Mouse (Mus musculus) stomach, embryonic 14.5 days (tissue): ENCODE results near the gene Btnl2. TPM values are rescaled to one million over a fixed set of nuclear protein-coding genes. Genes with fewer than 3 reads are reported as not detected.
A peak's percentile ranks its signal among the peaks of the same experiment; 100 is the strongest.

ENCODE experiments used
- ATAC-seq: fragments of 200-750 bp; cut with Nextera tagmentation; 2 replicates; pipeline ENCODE4 v1.8.0; 2017; ENCODE audit warnings: low read depth, moderate TSS enrichment; ENCODE audit not compliant: insufficient number of reproducible peaks, insufficient read depth, low FRiP score
- H3K27ac ChIP-seq: fragments of 300-500 bp; sonication (generic); 2 replicates; pipeline ENCODE4 v1.5.1; 2014; ENCODE audit warnings: mild to moderate bottlenecking, low read length, moderate library complexity, mixed read lengths
- H3K27me3 ChIP-seq: fragments of 300-500 bp; sonication (generic); 2 replicates; pipeline ENCODE4 v1.6.1; 2014; ENCODE audit warnings: low read length, control low read depth, mixed read lengths; ENCODE audit not compliant: control insufficient read depth, insufficient read depth
- H3K36me3 ChIP-seq: fragments of 300-500 bp; sonication (generic); 2 replicates; pipeline ENCODE4 v1.6.1; 2014; ENCODE audit warnings: mild to moderate bottlenecking, control low read depth, low read length, moderate library complexity, mixed read lengths; ENCODE audit not compliant: control insufficient read depth, insufficient read depth
- H3K4me1 ChIP-seq: fragments of 300-500 bp; sonication (generic); 2 replicates; pipeline ENCODE4 v1.6.1; 2014; ENCODE audit warnings: low read length, control low read depth, mixed read lengths; ENCODE audit not compliant: control insufficient read depth, insufficient read depth
- H3K4me2 ChIP-seq: fragments of 300-500 bp; sonication (generic); replicated peaks from 2 replicates; pipeline ENCODE4 v1.6.1; 2014; ENCODE audit warnings: low read depth, low read length, control low read depth
- H3K4me3 ChIP-seq: fragments of 300-500 bp; sonication (generic); 2 replicates; pipeline ENCODE4 v1.5.1; 2014; ENCODE audit warnings: low read depth, low read length, control low read depth
- H3K9ac ChIP-seq: fragments of 300-500 bp; sonication (generic); replicated peaks from 2 replicates; pipeline ENCODE4 v1.6.1; 2014; ENCODE audit warnings: low read depth, mild to moderate bottlenecking, control low read depth, low read length, moderate library complexity, mixed read lengths
- H3K9me3 ChIP-seq: fragments of 300-500 bp; sonication (generic); 2 replicates; pipeline ENCODE4 v1.6.1; 2016; ENCODE audit warnings: low read depth, low read length, control low read depth; ENCODE audit not compliant: control insufficient read depth
- WGBS: fragments of 180-500 bp; shearing (Covaris S2); extraction: QIAGEN DNeasy Blood & Tissue Kit; methylation state at CpG from one replicate; pipeline ENCODE4 v1.1.7; 2014; 5-methylcytosine and 5-hydroxymethylcytosine counted together
- polyA plus RNA-seq: library from polyadenylated mRNA; unstranded; fragments of >200 nt; fragmentation: Nextera tagmentation; extraction: Ambion mirVana; gene quantifications from 2 replicates; pipeline ENCODE4 v1.2.1, GENCODE M21; 2014

The Btnl2 gene
- polyA plus RNA-seq, 1 experiment from 2014 or later, result 0.13 TPM

DNA sequence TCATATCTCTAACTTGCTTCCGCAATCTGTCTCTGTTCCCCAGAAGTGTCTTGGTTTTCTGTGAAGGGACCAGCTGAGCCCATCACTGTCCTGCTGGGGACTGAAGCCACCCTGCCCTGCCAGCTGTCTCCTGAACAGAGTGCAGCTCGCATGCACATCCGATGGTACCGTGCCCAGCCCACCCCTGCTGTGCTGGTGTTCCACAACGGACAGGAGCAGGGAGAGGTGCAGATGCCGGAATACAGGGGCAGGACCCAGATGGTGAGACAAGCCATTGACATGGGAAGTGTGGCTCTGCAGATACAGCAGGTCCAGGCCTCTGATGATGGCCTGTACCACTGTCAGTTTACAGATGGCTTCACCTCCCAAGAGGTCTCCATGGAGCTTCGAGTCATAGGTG lies 24.8 kb downstream of the Btnl2 start:
- Histone ChIP-seq H3K9ac (no peak overlapping the region), H3K4me1 (no peaks in the 10 kb centered on the region), H3K27me3 (no peaks in the 10 kb centered on the region), H3K27ac (no peak overlapping the region), H3K4me3 (no peak overlapping the region), H3K36me3 (no peaks in the 10 kb centered on the region), H3K4me2 (no peak overlapping the region), H3K9me3 (no peaks in the 10 kb centered on the region)
- ATAC-seq, result no peak
- WGBS, result 82% methylated on average over 7 of the region's 7 CpGs

DNA sequence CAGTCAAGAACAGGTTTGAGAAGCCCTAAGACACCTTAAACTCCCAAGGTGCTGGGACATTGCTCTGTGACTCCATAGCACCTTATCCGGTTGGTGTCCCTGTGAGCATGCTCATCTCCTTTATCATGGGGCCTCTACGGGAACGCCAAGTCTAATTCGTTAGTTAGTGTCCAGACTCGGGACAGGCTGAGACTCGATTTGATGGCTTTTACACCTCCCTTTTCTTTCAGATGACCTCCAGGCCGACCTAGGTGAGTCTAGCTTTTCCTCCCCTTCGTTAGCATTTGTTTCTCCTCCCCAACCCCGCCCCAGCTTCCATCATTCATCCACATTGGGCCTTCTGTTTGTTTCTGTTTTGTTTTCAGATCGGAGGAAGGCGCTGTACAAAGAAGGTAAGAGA lies 27.3 kb downstream of the Btnl2 start:
- Histone ChIP-seq H3K9ac (no peak overlapping the region), H3K9me3 (no peaks in the 10 kb centered on the region), H3K4me1 (no peaks in the 10 kb centered on the region), H3K4me2 (no peak overlapping the region), H3K27me3 (no peaks in the 10 kb centered on the region), H3K27ac (no peak overlapping the region), H3K4me3 (no peak overlapping the region), H3K36me3 (no peaks in the 10 kb centered on the region)
- WGBS, result 70% methylated on average over 11 of the region's 11 CpGs
- ATAC-seq, result no peak

DNA sequence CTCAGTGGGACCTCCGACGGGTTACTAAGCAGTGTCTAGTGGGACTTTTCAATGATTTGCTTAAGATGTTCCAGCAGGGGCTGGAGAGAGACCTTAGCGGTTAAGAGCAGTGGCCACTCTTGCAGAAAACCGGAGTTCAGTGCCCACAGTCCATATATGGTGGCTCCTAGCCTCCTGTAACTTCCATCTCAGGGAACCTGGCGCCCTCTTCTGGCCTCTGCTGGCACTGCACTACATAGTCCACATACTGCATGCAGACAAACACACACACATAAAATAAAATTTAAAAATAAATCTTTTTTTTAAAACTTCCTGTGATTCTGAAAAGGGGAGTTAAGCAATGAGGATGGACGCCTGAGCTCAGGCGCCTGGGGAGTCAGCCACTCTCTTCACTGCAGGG lies 28.6 kb downstream of the Btnl2 start:
- no peak overlapping the region for H3K4me3 ChIP-seq
- no peaks in the 10 kb centered on the region for H3K4me1 ChIP-seq
- H3K9me3 ChIP-seq, result no peaks in the 10 kb centered on the region
- no peak overlapping the region for H3K4me2 ChIP-seq
- no peak for ATAC-seq
- H3K27me3 ChIP-seq, result no peaks in the 10 kb centered on the region
- 74% methylated on average over 7 of the region's 7 CpGs for WGBS
- no peak overlapping the region for H3K9ac ChIP-seq
- H3K27ac ChIP-seq, result no peak overlapping the region
- no peaks in the 10 kb centered on the region for H3K36me3 ChIP-seq

DNA sequence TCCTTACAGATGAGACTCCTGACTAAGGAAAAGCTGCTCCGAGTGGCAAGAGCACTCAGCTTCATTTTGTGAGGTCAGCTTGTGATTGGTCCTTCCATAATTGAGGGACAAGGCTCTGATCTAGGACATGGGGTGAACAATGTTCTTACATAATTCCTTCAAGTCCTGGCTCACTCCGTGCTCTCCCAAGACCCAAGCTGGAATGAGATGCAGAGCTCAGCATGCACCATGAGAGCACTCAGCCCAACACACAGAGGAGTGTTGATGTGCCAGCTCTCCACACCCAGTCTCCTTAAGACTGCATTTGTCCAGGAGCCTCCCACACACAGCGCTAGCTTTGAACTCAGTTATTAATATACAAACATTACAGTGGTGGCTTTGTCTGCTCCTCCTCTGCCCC lies 30.1 kb downstream of the Btnl2 start:
- WGBS, result 55% methylated on average over 3 of the region's 3 CpGs
- Histone ChIP-seq H3K9ac (no peak overlapping the region), H3K27me3 (no peaks in the 10 kb centered on the region), H3K36me3 (no peaks in the 10 kb centered on the region), H3K4me2 (no peak overlapping the region), H3K9me3 (no peaks in the 10 kb centered on the region), H3K4me1 (no peaks in the 10 kb centered on the region), H3K4me3 (no peak overlapping the region), H3K27ac (no peak overlapping the region)
- no peak for ATAC-seq

DNA sequence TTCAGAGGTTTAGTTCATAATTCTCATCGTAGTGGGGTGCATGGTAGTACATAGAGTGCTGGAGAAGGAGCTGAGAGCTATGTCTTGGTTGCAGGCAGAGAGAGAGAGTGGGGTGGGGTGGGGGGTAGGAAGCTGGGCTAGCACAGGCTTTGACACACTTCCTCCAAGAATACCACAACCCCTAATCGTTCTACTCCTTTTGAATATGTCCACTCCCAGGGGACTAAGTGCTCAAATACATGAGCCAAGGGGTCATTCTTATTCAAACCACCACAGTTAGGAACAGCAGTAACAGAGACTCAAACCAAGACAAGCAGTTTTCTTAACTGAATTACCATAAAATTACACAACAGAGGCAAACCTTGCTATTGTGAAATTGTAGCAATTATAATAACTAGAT lies 32.0 kb downstream of the Btnl2 start:
- Histone ChIP-seq H3K4me3 (no peak overlapping the region), H3K36me3 (no peaks in the 10 kb centered on the region), H3K4me1 (no peaks in the 10 kb centered on the region), H3K27me3 (no peaks in the 10 kb centered on the region), H3K27ac (no peak overlapping the region), H3K4me2 (no peak overlapping the region), H3K9me3 (no peaks in the 10 kb centered on the region), H3K9ac (no peak overlapping the region)
- 64% methylated on average over 2 of the region's 2 CpGs for WGBS
- no peak for ATAC-seq

DNA sequence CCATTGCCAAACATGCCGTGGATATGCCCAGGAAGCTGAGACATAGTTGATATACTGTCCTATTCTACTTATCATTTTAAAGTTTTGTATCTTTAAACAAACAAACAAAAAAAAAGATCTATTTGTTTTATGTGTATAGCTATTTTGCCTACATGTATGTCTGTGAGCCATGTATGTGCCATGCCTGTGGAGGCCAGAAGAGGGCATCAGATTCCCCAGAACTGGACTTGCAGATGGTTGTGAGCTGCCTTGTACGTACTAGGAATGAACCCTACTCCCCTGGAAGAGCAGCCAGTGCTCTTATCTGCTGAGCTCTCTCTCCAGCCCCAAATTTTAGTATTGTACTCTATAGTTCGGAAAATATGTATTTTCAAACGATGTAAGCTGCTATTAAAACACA lies 33.9 kb downstream of the Btnl2 start:
- Histone ChIP-seq H3K9ac (no peak overlapping the region), H3K27ac (no peak overlapping the region), H3K4me3 (no peak overlapping the region), H3K36me3 (no peaks in the 10 kb centered on the region), H3K4me2 (no peak overlapping the region), H3K9me3 (no peaks in the 10 kb centered on the region), H3K4me1 (no peaks in the 10 kb centered on the region), H3K27me3 (no peaks in the 10 kb centered on the region)
- ATAC-seq, result no peak
- 35% methylated on average over 4 of the region's 4 CpGs for WGBS

DNA sequence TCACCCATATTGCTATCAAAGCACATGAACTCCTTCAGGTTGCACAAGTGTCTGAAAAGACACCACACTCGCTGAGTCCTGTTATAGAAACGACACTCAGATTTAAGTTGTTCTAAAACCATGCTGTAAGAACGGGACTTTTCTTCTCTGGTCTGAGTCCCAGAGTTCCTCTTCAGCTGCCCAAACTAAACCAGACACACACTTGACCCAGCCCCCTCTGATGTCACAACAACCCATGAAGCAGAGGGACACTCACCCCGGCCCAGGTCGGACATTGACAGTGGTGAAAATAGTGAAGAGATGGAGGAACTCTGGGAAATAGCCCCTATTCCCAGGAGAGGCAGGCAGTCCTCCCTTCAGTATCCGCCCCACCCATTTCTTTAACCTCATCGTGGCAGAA lies 36.9 kb downstream of the Btnl2 start:
- WGBS, result 60% methylated on average over 7 of the region's 7 CpGs
- no peak overlapping the region for H3K27ac ChIP-seq
- no peak overlapping the region for H3K4me3 ChIP-seq
- no peaks in the 10 kb centered on the region for H3K4me1 ChIP-seq
- H3K27me3 ChIP-seq, result no peaks in the 10 kb centered on the region
- H3K9ac ChIP-seq, result no peak overlapping the region
- H3K36me3 ChIP-seq, result no peaks in the 10 kb centered on the region
- H3K4me2 ChIP-seq, result peak overlapping the region; percentile 45; the same call in 1 of the 2 replicates
- no peaks in the 10 kb centered on the region for H3K9me3 ChIP-seq
- ATAC-seq, result no peak

DNA sequence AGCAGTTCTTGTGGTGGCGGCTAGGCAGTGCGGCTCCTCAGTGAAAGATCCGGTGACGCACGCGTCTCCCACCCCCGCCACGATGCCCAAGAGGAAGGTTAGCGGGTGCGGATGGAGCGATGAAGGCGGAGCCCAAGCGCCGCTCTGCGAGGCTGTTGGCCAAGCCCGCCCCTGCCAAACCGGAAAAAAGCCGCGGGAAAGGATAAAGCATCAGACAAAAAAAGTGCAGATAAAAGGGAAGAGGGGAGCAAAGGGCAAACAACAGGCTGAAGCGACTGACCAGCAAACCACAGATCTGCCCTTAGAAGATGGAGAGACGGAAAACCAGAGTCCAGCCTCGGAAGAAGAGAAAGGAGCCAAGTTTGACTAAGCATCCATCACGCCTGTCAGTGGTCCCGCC lies 37.7 kb downstream of the Btnl2 start:
- WGBS, result 2% methylated on average over 24 of the region's 24 CpGs
- Histone ChIP-seq H3K9me3 (no peaks in the 10 kb centered on the region), H3K4me2 (peak overlapping the region; percentile 45), H3K4me1 (no peaks in the 10 kb centered on the region), H3K4me3 (peak overlapping the region; percentile 26), H3K27ac (no peak overlapping the region), H3K9ac (no peak overlapping the region), H3K27me3 (no peaks in the 10 kb centered on the region), H3K36me3 (no peaks in the 10 kb centered on the region)
- no peak; the same call in 1 of the 2 replicates for ATAC-seq

DNA sequence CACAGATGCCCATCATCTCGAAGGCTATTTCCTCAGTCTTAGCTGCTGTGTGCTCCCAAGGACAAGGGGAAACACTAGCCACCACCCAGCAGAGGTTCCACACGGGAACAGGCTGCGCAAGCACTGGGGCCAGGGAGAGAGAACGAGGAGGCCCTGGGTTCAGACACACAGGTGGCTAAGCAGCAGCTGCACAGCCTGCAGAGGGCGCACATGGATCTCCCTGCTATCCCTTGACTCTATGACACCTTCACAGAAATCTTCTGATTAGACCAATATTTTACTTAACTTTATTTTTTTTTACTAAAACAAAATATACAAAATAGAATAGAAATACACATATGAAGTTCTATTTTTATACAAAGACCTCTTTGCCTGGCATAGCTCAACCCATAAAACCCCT lies 42.7 kb downstream of the Btnl2 start:
- no peaks in the 10 kb centered on the region for H3K4me1 ChIP-seq
- 70% methylated on average over 5 of the region's 5 CpGs for WGBS
- H3K27me3 ChIP-seq, result no peaks in the 10 kb centered on the region
- H3K4me2 ChIP-seq, result no peak overlapping the region
- H3K36me3 ChIP-seq, result no peaks in the 10 kb centered on the region
- H3K27ac ChIP-seq, result no peak overlapping the region
- no peak overlapping the region for H3K4me3 ChIP-seq
- no peak overlapping the region for H3K9ac ChIP-seq
- H3K9me3 ChIP-seq, result no peaks in the 10 kb centered on the region
- ATAC-seq, result no peak
